Mouse (Mus musculus) heart, embryonic 15.5 days (tissue): Measurements from ENCODE around the gene Phldb2. TPM values are rescaled to one million over a fixed set of nuclear protein-coding genes. Genes with fewer than 3 reads are reported as not detected.

Experiments
- ATAC-seq: fragments of 200-750 bp; cut with Nextera tagmentation; replicated peaks from 2 replicates; pipeline ENCODE4 v1.8.0; 2017; ENCODE audit warnings: low read depth, moderate TSS enrichment; ENCODE audit not compliant: insufficient number of reproducible peaks, insufficient read depth, low FRiP score
- H3K27ac ChIP-seq: fragments of 300-500 bp; sonication (generic); 2 replicates; pipeline ENCODE4 v1.5.1; 2015; ENCODE audit warnings: mild to moderate bottlenecking, inconsistent platforms
- H3K27me3 ChIP-seq: fragments of 300-500 bp; sonication (generic); 2 replicates; pipeline ENCODE4 v1.6.1; 2015; ENCODE audit warnings: inconsistent platforms
- H3K36me3 ChIP-seq: fragments of 300-500 bp; sonication (generic); 2 replicates; pipeline ENCODE4 v1.6.1; 2015; ENCODE audit warnings: mild to moderate bottlenecking, inconsistent platforms
- H3K4me1 ChIP-seq: fragments of 300-500 bp; sonication (generic); replicated peaks from 2 replicates; pipeline ENCODE4 v1.6.1; 2015; ENCODE audit warnings: inconsistent platforms
- H3K4me2 ChIP-seq: fragments of 300-500 bp; sonication (generic); 2 replicates; pipeline ENCODE4 v1.6.1; 2015; ENCODE audit warnings: inconsistent platforms, mild to moderate bottlenecking, moderate library complexity
- H3K4me3 ChIP-seq: fragments of 300-500 bp; sonication (generic); 2 replicates; pipeline ENCODE4 v1.5.1; 2015; ENCODE audit warnings: mild to moderate bottlenecking, inconsistent platforms
- H3K9ac ChIP-seq: fragments of 300-500 bp; sonication (generic); 2 replicates; pipeline ENCODE4 v1.6.1; 2015; ENCODE audit warnings: mild to moderate bottlenecking, inconsistent platforms
- H3K9me3 ChIP-seq: fragments of 300-500 bp; sonication (generic); replicated peaks from 2 replicates; pipeline ENCODE4 v1.6.1; 2016; ENCODE audit warnings: inconsistent platforms
- WGBS: fragments of 180-500 bp; shearing (Covaris S2); methylation state at CpG from one replicate; pipeline ENCODE4 v1.1.7; 2015; ENCODE audit warnings: mixed read lengths; 5-methylcytosine and 5-hydroxymethylcytosine counted together
- polyA plus RNA-seq: library from polyadenylated mRNA; unstranded; fragments of >200 nt; fragmentation: Nextera tagmentation; extraction: Ambion mirVana; gene quantifications from 2 replicates; pipeline ENCODE4 v1.2.1, GENCODE M21; 2015

The Phldb2 gene
- polyA plus RNA-seq, 1 experiment from 2014 or later, result 39.8 TPM

DNA sequence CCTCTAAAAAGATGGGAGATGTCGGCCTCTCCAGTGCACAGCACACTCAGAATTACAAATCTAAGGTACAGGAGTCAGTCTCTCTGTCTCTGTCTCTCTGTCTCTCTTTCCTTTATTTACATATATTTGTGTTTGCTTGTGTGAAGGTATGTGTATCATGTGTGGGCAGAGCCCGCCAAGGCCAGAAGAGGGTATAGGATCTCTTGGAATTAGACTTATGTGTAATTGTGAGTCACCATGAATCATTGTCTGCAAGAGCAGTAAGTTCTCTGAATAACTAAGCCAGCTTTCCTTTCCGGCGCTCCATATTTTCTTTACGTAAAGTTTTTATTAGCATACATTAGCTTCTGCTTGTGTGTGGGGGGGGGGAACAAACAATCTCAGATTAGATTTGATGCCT lies 7.7 kb downstream of the Phldb2 start:
- Histone ChIP-seq H3K4me1 (no peaks in the 10 kb centered on the region), H3K27me3 (no peaks in the 10 kb centered on the region), H3K4me3 (no peak overlapping the region), H3K9me3 (no peaks in the 10 kb centered on the region), H3K9ac (no peak overlapping the region), H3K4me2 (no peak overlapping the region), H3K27ac (no peak overlapping the region), H3K36me3 (no peaks in the 10 kb centered on the region)
- 88% methylated on average over 5 of the region's 5 CpGs for WGBS
- ATAC-seq, result no peak

DNA sequence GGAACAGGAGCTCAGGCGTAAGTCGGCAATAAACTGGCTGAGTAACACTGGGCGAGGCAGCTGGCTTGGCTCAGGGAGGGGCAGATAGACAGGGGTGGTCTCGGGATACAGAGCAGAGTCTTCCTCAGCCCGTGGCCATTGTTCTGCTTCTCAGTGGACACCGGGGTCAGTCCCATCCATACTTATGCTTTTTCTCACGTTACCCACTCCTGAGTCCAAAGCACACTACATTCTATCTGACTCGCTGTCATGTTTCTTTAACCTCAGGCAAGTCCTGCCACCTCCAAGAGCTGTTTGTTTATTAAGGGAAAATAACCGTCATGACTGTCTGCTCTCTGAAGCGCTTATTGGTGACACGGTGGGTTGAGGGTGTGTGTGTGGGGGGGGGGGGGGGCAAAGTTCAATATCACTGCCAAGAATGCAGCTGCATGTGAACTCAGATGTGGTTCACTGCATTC lies 8.2 kb downstream of the Phldb2 start:
- H3K4me2 ChIP-seq, result no peak overlapping the region
- 55% methylated on average over 11 of the region's 11 CpGs for WGBS
- H3K36me3 ChIP-seq, result no peaks in the 10 kb centered on the region
- no peak overlapping the region for H3K9ac ChIP-seq
- H3K9me3 ChIP-seq, result no peaks in the 10 kb centered on the region
- no peak overlapping the region for H3K4me3 ChIP-seq
- no peaks in the 10 kb centered on the region for H3K4me1 ChIP-seq
- no peak overlapping the region for H3K27ac ChIP-seq
- no peaks in the 10 kb centered on the region for H3K27me3 ChIP-seq
- no peak for ATAC-seq

DNA sequence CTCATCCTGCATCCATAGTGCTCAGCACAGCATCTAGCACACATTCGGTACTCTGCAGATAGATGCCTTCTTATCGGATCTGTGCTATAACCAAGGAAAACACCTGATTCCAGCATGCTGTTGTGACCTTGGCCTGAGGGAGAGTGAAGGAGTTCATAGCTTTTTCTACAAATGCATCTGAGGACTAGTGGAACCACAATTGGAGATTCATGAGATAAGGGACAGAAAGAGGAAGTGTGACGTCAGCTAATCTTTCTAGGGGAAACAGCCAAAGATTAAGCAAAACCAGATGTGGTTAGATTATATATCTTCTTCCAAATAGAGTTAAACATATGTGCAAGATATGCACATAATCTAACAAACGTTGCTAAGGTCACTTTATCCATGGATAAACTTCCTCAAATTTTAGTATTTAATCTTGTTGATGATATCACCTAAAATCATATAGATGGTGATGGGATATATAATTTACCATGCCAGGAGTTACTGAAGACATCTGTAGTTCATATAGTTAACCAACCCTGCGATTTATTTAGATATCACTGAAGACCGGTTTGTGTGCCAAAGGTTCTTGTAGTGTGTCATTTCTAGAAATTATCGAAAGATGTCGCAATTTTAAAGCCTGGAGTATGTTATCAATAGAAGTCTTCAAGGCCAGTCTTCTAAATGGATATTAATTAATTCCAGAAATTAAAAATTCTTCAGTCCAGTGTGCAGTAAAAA lies 11.1 kb downstream of the Phldb2 start:
- no peak overlapping the region for H3K4me2 ChIP-seq
- ATAC-seq, result no peak
- no peaks in the 10 kb centered on the region for H3K4me1 ChIP-seq
- no peak overlapping the region for H3K4me3 ChIP-seq
- WGBS, result 63% methylated on average over 8 of the region's 8 CpGs
- H3K9me3 ChIP-seq, result no peaks in the 10 kb centered on the region
- H3K27ac ChIP-seq, result no peak overlapping the region
- no peaks in the 10 kb centered on the region for H3K27me3 ChIP-seq
- no peak overlapping the region for H3K9ac ChIP-seq
- no peaks in the 10 kb centered on the region for H3K36me3 ChIP-seq

DNA sequence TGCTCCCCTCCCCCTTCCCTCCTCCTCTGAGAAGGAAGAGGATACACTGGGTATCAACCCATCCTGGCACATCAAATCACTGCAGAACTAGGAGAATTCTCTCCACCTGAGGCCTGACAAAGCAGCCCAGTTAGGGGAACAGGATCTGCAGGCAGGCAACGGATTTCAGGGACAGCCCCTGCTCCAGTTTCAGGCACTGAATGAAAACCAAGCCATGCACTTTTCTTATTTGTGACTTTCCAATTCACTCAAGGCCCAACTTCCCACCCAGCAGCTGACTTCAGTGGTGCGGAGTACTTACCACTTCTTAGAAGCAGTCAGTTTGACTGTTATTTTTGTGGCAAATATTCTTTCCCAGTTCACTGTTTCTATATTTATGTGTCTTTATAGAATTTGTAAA lies 12.7 kb downstream of the Phldb2 start:
- Histone ChIP-seq H3K27me3 (no peaks in the 10 kb centered on the region), H3K36me3 (no peaks in the 10 kb centered on the region), H3K9ac (no peak overlapping the region), H3K9me3 (no peaks in the 10 kb centered on the region), H3K4me3 (no peak overlapping the region), H3K4me2 (no peak overlapping the region), H3K27ac (no peak overlapping the region), H3K4me1 (no peaks in the 10 kb centered on the region)
- no peak for ATAC-seq
- WGBS, result 90% methylated on average over 2 of the region's 2 CpGs

DNA sequence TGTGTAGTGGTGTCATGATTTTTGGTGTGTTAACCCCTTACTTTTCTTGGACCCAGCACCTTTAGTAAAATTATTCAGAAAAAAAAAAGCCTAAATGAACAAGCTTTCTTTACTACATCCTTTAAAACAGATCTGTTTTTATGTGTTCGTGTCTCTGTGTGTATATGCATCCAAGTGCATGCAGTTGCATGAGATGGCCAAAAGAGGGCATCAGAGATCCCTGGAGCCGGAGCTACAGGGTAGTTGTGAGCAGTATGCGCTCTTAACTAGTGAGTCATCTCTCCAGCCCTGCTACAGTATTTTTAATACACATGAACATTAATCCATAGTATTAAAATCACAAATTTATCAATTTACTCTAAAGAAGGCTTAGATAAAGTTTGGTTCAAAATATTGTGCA lies 14.0 kb downstream of the Phldb2 start:
- Histone ChIP-seq H3K4me1 (no peaks in the 10 kb centered on the region), H3K36me3 (no peaks in the 10 kb centered on the region), H3K27ac (no peak overlapping the region), H3K9me3 (no peaks in the 10 kb centered on the region), H3K9ac (no peak overlapping the region), H3K4me3 (no peak overlapping the region), H3K27me3 (no peaks in the 10 kb centered on the region), H3K4me2 (no peak overlapping the region)
- no peak for ATAC-seq
- 90% methylated on average over 3 of the region's 3 CpGs for WGBS

DNA sequence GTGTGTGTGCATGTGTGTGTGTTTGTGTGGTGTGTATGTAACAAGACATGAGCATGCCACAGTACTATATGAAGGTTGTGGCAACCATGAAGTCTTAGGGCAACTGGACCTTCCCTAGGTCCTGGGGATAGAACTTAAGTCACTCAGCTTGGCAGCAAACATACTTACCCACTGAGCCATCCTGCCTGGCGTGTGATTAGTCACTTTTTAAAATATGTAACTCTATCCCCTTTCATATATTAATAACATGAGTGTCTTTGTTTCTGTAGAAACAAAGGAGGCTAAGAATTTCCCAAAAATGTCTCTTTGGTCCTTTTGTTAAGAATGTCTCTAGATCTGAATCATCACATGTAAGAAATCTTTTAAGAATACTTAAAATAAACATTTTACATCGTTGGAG lies 16.0 kb downstream of the Phldb2 start:
- no peaks in the 10 kb centered on the region for H3K36me3 ChIP-seq
- H3K9me3 ChIP-seq, result no peaks in the 10 kb centered on the region
- no peak overlapping the region for H3K4me3 ChIP-seq
- no peak overlapping the region for H3K27ac ChIP-seq
- ATAC-seq, result no peak
- no peaks in the 10 kb centered on the region for H3K4me1 ChIP-seq
- H3K4me2 ChIP-seq, result no peak overlapping the region
- H3K9ac ChIP-seq, result no peak overlapping the region
- WGBS, result 53% methylated on average over 2 of the region's 2 CpGs
- no peaks in the 10 kb centered on the region for H3K27me3 ChIP-seq

DNA sequence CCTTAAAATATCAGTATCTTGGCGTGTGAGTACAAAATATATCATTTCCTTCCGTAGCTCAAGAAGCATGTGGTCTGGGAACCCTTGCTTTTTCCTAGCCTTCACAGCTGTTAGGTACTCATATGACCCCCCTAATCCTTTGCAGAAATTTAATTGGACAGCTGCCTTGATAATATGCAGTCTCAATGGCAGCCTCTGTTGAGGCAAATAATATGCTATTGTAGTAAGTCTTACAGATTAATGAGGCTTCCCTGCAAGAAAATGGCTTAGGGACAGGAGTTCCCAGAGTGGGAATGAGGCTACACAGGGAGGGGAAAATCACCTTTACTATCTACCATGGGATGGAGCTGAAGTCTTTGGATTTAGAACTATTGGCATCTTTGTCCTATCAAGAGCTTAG lies 16.9 kb downstream of the Phldb2 start:
- H3K36me3 ChIP-seq, result no peaks in the 10 kb centered on the region
- H3K27ac ChIP-seq, result peak overlapping the region; percentile 40; the same call in 1 of the 2 replicates
- H3K27me3 ChIP-seq, result no peaks in the 10 kb centered on the region
- ATAC-seq, result peak; percentile 39; the same call in 1 of the 2 replicates
- 66% methylated on average over 2 of the region's 2 CpGs for WGBS
- H3K4me3 ChIP-seq, result no peak overlapping the region
- H3K4me2 ChIP-seq, result no peak overlapping the region
- no peaks in the 10 kb centered on the region for H3K4me1 ChIP-seq
- H3K9me3 ChIP-seq, result no peaks in the 10 kb centered on the region
- H3K9ac ChIP-seq, result no peak overlapping the region

DNA sequence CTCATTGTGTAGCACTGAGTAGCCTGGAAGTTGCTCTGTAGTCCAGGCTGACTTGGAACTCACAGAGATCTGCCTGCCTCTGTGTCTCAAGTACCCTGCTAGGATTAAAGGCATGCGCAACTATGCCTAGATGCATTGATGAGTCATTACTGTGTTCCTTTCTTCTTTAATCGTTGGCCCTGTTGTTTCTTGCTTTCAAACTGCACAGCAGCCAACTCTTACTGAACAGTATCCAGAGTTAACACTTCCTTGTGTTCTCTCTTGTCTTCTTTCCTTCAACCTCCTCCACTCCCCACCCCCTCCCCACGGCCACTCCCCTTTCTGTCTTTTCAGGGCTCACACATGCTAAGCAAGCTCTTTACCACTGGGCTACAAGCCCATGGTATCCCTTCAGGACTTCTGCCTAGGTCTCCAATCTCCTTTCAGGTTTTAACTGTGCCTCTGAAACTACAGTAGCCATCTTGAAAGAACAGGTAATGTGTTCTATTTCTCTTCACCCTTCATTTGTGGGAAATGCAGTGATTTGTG lies 17.4 kb downstream of the Phldb2 start:
- WGBS, result 67% methylated on average over 3 of the region's 3 CpGs
- Histone ChIP-seq H3K36me3 (no peaks in the 10 kb centered on the region), H3K4me1 (no peaks in the 10 kb centered on the region), H3K4me3 (no peak overlapping the region), H3K27me3 (no peaks in the 10 kb centered on the region), H3K9me3 (no peaks in the 10 kb centered on the region), H3K27ac (peak overlapping the region; percentile 40; the same call in 1 of the 2 replicates), H3K4me2 (no peak overlapping the region), H3K9ac (no peak overlapping the region)
- no peak for ATAC-seq

DNA sequence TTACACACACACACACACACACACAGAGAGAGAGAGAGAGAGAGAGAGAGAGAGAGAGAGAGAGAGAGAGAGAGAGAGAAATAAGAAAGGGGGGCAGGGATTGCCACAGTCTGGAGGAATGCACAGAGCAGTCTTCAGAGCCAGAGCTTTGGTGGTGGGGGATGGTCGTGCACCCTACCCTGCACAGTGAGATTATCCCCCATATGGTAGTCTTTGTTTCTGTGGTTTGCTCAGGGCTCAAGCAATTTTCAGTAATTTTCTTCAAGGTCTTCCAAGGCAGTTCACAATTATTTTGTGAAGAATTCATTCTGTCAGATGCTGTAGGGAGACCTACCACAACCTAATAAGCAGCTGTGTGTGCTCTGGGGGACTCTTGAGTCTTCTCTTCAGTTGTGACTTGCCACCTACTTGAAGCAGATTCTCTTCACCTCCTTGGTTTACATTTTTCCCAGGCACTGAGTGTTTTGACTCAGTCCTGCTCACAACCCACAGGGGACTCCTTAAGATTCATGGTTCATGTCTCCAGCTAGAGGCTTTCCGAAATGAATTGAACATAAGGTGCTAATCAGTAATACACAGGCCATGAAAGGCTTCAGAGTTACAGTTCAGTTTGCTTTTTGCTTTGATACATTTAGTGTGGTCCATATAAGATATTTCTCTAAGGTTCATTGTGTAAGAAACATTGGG lies 18.5 kb downstream of the Phldb2 start:
- no peaks in the 10 kb centered on the region for H3K9me3 ChIP-seq
- ATAC-seq, result no peak
- no peaks in the 10 kb centered on the region for H3K4me1 ChIP-seq
- no peak overlapping the region for H3K9ac ChIP-seq
- no peak overlapping the region for H3K4me3 ChIP-seq
- H3K27ac ChIP-seq, result 0 out of 2 replicates have a peak overlapping the region, but pooled peaks have one; percentile 12
- H3K36me3 ChIP-seq, result no peaks in the 10 kb centered on the region
- no peaks in the 10 kb centered on the region for H3K27me3 ChIP-seq
- no peak overlapping the region for H3K4me2 ChIP-seq
- WGBS, result 55% methylated on average over 2 of the region's 2 CpGs

DNA sequence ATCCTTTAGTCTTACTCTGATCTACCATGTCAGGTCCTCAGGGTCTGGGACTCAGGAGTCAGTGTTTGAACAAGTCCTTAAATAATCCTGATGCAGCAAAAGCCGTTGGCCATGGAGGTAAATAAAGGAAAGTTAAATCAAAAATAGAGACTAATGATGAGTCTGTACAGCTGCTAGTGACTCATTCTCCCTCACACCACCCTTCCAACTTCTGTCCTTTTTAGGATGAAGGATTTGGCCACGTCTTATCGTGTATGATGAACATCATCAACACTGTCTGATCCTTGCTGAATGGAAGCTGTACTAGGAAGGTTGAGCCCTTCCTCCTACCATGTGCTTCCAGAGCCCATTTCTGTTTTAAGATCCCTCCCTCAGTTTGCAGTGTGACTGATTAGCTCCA lies 23.1 kb downstream of the Phldb2 start:
- H3K27me3 ChIP-seq, result no peaks in the 10 kb centered on the region
- peaks cover 8% of the 10 kb centered on the region for H3K4me1 ChIP-seq
- no peak for ATAC-seq
- H3K36me3 ChIP-seq, result no peaks in the 10 kb centered on the region
- H3K27ac ChIP-seq, result no peak overlapping the region
- no peaks in the 10 kb centered on the region for H3K9me3 ChIP-seq
- 63% methylated on average over 3 of the region's 3 CpGs for WGBS
- H3K4me3 ChIP-seq, result no peak overlapping the region
- no peak overlapping the region for H3K9ac ChIP-seq
- H3K4me2 ChIP-seq, result no peak overlapping the region

DNA sequence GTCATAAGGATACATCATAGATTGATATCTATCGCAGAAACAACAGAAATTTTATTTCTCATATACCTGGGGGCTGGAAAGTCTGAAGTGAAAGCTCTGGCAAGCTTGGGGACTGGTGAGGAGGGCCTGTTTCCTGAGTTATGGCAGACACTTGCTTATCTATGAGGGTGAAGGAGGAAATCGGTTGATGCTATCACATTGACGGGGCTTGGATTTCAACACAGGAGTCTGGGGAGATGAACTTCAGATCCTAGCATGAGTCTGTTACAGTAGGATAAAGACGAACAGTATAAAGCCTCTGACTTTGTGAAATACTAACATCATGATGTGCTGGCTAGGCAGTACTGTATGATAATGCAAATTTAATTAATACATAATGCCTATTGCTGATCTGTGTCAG lies 25.3 kb downstream of the Phldb2 start:
- no peak overlapping the region for H3K4me2 ChIP-seq
- H3K27ac ChIP-seq, result no peak overlapping the region

More for the DNA sequence above, 25.3 kb downstream of the Phldb2 start:
- Histone ChIP-seq H3K27me3 (no peaks in the 10 kb centered on the region), H3K9ac (no peak overlapping the region), H3K9me3 (no peaks in the 10 kb centered on the region), H3K4me3 (no peak overlapping the region), H3K36me3 (no peaks in the 10 kb centered on the region), H3K4me1 (peaks cover 15% of the 10 kb centered on the region)
- WGBS, result 41% methylated on average over 4 of the region's 4 CpGs
- no peak for ATAC-seq
